Mouse (Mus musculus) right cerebral cortex, adult 18-20 months (tissue): ENCODE measurements around the gene Fgfbp1.

Source experiments
- DNase-seq: peaks from one replicate; pipeline ENCODE4 v3.0.0; 2022; ENCODE audit warnings: mixed read lengths

Fgfbp1 gene

DNA sequence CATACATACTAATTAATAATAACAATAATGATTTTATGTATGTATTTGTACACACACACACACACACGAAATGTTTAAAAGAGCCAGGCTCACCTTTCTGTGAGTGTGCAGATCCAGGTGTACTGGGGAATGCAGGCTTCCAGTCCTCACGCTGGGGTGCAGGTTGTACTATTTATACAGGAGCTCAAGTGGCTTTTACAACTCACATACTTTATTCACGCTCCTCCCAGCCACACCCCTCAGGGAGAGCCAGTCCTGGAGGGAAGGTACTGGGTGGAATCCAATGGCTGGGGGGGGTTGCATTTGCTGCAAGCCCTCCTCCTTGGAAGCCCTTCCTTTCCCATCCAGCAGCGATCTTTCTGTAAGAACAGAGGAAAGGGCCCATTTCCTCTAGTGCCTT, at the start of gene Fgfbp1:
Gene Fgfbp1, minus strand, starts transcription at position 160 of the 400 bp plus-strand sequence.
- DNase-seq = no peak

DNA sequence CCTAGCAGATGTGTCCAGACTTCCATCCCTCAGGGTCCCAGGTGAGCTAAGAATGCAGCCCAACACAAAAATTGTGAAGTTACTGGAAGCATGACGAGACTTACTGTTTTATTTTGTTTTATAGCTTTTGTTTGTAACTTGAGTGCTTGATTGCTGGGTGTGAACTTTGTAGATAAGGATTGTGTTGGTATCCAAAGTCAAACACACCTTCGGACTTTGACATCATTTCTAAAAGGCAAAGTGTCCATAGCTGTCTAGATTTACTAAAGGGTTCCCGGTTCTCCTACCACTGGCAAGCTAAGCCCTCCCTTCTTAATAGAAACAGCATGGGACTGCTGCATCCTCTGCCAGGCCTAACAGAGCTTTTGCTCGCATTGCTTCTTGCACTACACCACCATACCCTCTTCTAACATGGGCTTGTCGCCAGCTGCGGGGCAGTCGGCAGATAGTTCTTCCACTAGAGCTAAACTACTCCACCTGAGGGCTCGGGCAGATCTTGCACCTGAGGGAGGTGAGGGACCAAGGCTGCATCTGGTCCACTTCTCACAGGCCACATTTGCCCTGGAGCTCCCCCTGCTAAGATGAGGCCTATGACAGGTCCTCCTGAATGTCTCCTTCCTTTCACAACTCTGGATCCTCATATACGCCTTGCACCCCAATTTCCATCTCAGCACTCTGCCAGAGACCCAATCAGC, 16.9 kb upstream of the Fgfbp1 start:
- DNase-seq = no peak

DNA sequence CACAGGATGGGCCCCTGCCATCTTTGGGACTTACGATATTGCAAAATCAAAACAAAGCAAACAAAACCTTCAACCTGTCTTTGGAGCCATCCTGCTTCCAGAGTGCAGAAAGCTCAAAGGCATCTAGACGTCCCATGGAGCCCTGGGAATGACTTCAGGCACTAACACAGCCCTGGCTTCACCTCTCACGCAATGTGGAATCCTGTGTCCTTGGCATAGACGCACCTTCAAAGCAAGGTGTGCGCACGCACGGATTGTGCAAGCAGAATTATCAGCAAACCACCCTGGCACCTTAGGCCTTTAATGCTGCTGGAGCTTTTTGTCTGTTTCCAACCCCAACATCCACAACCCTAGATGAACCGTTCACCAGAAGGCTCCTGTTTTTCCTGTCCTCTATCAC, 16.0 kb upstream of the Fgfbp1 start:
- no peak for DNase-seq

- DNase-seq = no peak
Observed at GRCm38 (mm10) chr5:43996162-43996561, 14.6 kb upstream of the Fgfbp1 start.

- no peak for DNase-seq
Observed at GRCm38 (mm10) chr5:43994981-43995380, 13.4 kb upstream of the Fgfbp1 start.

DNA sequence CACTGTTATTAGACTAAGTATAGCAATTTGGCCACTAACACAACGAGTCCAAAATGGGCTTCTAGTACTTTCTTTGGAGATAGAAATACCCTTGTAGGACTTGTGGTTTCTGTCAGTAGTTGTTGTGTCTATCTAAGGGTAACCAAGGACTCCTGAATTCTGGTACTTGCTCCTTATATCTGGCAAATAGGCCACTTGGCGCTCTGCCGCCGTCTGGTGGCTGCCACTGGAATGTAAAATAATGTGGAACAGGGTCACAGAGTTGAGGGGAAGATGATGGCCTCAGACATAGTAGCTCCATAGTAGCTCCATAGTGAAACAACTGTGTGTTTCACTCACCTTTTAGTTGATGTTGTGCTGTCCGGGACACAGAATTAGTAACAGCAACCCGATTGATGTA, 8.7 kb upstream of the Fgfbp1 start:
- peak; percentile 28 for DNase-seq

DNA sequence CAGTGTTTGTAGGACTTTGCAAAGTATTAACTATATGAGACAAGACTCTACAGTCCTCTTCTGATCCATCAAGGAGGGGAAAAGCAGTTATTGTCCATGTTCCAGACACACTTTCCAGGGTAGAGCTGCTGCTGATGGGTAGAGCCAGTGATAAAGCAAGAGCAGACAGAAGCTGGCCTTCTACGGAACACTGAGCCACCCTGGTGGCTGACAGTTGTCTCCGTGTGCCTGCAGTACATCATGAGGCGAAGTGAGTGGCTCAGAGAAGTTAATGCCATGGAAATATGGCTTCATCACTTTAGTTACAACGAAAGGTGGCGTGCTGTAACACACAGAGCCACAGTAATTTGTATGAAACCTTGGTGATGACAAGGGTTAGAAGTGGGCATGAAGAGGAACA, 7.4 kb upstream of the Fgfbp1 start:
- DNase-seq = no peak

GRCm38 (mm10) chr5:43986212-43986611, 4.6 kb upstream of the Fgfbp1 start:
- no peak for DNase-seq

DNA sequence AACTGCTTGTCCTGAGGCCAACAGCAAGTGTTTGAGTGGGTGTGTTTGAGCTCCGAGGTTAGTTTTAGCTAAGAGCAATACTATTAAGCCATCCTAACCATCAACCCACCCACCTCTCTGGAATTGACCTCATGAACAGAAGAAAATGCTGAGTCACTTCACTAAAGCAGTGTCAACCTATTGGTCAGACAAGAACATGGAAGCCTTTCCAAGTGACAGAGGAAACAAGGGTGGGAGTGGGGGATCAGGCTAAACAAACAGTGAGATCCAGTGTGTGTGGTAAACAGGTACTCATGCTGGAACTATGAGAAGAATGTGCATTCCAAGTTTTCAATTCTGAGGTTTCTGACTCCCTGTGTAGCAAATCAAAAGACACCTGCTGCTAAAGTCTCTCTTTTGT, 1.3 kb upstream of the Fgfbp1 start:
- DNase-seq = no peak

DNA sequence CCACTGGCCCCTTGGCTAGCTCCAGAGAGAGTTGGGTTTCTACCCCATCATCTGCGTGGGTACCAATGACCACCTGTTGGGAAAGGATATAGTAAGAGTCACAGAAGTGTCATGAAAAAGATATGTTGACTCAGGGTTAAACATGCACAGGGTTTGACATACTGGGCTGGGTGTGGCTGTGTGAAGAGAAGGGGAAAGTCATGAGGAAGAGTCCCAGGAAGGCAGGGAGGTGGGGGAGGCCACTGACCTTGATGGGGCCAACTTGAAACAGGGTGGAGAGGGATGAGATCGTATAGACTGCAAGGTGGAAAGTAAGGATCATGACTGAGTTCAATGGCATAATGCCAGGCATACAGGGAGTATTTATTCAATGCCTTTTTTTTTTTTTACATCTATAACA, 1.2 kb downstream of the Fgfbp1 start:
- no peak for DNase-seq

DNA sequence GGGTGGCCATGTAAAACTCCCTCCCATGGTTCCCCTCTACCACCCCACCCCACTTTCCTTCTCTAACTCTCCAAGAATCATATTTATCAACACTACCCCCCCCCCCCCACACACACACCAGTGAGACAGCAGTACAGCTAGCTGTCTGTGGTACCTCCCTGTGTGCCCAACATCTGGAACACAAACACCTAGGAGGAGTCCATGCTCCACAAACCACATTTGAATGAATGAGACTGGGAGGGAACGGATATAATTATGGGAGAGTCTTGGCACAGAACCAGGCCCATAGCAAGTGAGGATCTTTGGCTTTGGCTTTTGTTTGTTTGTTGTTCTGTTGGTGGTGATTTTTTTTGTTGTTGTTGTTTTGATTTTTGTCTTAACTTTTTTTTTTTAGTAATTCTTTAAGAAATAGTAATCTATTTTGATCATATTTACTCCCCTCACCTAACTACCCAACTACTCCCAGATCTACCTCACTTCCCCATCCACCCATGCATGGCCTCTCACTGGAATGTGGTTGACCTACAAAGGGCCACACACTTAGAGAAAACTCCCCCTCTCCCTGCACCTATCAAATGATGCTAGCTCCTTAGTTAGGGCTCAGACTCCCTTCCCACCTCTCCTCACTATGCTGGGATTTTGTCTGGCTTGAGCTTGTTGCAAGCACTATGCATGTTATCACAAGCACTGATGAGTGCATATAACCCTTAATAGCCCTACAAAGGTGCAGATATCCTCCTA, 4.6 kb downstream of the Fgfbp1 start:
- DNase-seq = no peak

DNA sequence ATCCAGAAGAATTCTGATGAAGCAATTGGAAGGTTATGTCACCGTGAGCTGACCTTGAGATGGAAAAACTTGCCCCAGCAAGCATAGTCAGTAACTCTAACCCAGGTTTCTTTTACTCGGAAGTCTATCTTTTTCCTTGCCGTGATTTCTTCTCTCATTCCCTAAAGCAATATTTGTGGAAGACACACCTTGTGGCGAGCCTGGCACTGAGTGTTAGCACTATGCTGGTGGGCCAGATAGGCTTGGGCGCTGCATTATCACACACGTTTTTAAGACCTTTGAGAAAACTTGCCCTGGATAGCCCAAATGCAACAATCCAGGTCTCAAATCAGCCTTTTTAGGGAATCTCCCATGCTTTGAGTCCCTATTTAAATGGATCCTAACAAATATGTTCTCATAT, 7.4 kb downstream of the Fgfbp1 start:
- no peak for DNase-seq

DNA sequence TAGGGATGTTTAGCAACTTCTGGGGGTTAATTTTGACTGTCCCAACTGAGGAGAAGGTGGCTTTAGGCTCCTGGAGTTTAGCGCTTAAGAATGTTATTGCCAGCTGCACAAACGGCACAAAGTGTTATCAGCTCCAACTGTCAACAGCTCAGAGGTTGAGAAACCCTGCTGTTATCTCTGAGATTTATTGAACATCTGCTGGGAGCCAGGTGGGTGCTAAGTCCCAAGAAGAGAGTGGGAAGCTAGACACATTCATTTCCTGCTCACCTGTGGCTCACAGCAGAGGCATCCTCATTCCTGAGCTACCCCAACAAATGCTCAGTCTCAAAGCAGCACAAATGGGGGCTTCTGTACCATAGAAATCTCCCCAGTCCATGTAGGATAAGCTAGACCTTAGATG, 10.4 kb downstream of the Fgfbp1 start:
- DNase-seq = no peak

DNA sequence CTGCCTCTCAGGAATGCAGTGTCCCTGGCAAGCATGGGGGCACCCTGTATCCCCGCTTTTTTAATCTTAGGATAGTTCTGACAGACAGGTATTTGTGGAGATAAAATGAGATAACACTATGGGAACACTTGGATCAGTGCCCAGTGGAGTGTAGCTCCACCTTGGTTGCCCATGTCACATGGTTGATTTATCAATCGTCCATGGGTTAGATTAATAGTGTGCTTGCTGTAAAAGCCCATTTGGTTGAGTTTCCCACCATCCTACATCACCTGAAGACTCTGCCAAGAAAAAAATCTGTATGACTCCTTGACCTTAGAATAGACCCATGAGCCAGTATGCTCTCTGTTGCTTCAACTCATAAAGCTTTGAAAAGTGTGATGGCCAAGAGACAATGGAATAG, 11.0 kb downstream of the Fgfbp1 start:
- no peak for DNase-seq

DNA sequence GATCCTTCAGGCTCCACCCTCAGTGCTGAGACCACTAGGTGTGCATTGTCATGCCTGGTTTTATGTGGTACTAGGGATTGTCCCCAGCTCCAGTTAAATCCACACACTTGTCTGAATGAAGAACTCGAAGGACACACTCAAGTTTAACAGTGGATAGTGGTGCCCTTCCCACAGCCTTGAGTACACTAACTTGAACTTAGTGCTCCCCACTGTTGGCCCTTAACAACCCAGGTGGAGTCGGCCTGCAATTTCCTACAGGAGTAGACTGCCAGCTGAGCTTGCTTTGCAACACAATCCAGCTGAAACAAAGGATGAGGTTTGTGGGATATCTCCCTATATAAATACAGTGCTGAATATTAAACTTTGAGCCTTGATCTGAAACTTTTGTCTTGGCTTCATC, 12.9 kb downstream of the Fgfbp1 start:
- no peak for DNase-seq

- DNase-seq = no peak
Observed at GRCm38 (mm10) chr5:43961056-43961455, 20.5 kb downstream of the Fgfbp1 start.

DNA sequence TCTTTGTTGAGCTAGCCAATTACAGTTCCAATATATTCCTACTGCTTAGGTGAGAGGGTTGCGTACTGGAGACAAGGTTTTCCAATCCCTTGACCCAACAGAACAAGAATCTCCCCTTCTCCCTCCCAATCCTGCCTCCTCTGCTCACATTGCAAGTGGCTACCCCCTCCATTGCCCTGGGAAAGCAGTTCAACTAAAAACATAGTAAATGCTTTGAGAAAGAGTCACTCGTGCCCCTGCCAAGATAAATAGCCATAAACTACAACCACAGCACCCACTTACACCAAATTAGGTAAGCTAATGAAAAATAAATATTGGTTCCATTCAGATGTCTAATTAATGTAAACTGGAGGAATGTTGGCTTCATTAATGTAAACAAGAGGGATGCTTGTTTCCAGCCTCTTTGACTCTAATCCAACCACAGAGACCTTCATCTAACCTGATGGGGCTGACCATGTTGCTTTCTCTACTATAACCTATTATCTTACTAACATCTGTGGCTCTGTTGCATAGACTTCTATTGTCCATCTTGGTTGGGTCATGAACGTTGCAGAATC, 21.6 kb downstream of the Fgfbp1 start:
- DNase-seq = no peak

GRCm38 (mm10) chr5:43953241-43953640, 28.3 kb downstream of the Fgfbp1 start:
- DNase-seq = no peak

DNA sequence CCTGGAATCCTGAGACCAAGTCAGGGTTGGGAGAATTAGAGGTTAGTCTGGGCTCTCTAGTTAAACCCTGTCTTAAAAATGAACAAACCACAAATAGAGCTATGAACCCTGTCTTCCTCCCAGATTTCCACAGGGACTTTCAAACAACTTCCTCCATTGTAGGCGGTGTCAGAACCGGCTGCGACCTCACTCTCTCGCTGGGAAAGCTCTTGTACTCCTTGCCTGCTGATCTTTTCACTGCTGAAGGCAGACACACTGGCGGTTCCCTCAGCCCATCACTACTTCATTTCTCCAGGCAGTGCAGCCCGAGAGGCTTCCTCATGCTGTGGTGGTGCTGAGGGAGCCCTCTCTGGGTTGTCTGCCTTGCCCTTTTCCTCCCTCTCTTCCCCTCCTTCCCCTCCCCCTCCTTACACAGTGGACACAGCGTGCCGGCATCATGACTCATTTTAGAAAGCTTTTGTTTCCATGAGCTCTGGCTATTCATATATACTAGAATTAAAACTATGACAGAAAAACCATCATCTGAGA, 32.8 kb downstream of the Fgfbp1 start:
- DNase-seq = peak; percentile 3

GRCm38 (mm10) chr5:43948111-43948743, 33.4 kb downstream of the Fgfbp1 start:
- DNase-seq = peak; percentile 15

DNA sequence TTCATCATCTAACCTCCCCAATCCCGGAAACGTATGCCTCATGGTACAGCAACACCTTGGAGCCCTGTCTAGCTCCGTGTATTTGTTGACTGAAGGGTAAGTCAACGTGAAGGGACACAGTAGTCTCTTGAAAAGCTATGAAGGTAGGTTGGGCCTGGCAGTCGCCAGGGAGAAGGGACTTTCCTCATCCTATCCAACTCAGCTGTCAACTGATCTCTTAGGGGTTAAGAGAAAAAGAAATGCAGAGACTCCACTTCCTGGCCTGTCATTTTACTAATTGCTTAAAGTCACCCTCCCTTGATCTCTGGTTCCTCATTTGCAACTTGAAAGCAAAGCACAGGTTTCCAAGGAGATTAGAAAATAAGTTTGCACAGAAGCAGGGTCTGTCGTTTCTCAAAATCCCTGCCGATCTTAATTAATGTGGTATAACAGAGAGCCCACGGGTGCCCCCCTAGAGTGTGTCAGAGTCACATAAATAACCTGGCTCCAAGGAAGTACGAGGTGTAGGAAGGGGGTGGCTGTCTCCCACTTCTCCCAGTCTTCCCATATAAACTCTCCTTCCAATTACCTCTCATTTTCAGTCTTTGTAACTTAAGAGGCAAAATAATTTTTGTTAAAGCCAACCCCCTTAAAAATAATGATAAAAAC, 34.1 kb downstream of the Fgfbp1 start:
- no peak for DNase-seq

- DNase-seq = no peak
Observed at GRCm38 (mm10) chr5:43933269-43933668, 48.3 kb downstream of the Fgfbp1 start.
